Mouse (Mus musculus) liver, embryonic 14.5 days (tissue): ENCODE measurements around the gene Dapk1. TPM values are rescaled to one million over a fixed set of nuclear protein-coding genes. Genes with fewer than 3 reads are reported as not detected.

Experiments
- ATAC-seq: fragments of 200-750 bp; cut with Nextera tagmentation; 2 replicates; pipeline ENCODE4 v1.8.0; 2017; ENCODE audit warnings: moderate number of reproducible peaks, mild to moderate bottlenecking, moderate library complexity; ENCODE audit not compliant: insufficient read depth
- DNase-seq, 3 experiments: peaks; one replicate each; pipeline ENCODE4 v3.0.0-alpha.2; 2012 to 2013; ENCODE audit warnings: low read depth in 3 of 3, low spot score in 3 of 3
- H3K27ac ChIP-seq: fragments of 300-500 bp; sonication (generic); 2 replicates; pipeline ENCODE4 v1.5.1; 2014; ENCODE audit warnings: moderate library complexity, mild to moderate bottlenecking, control low read depth, inconsistent platforms
- H3K27me3 ChIP-seq: fragments of 300-500 bp; sonication (generic); 2 replicates; pipeline ENCODE4 v1.6.1; 2014; ENCODE audit warnings: mild to moderate bottlenecking, low read length, moderate library complexity; ENCODE audit not compliant: control insufficient read depth, insufficient read depth
- H3K36me3 ChIP-seq: fragments of 300-500 bp; sonication (generic); replicated peaks from 2 replicates; pipeline ENCODE4 v1.6.1; 2014; ENCODE audit warnings: low read depth; ENCODE audit not compliant: control insufficient read depth, insufficient read depth
- H3K4me1 ChIP-seq, 2 experiments: fragments of 200-500 bp in 1 of 2; fragments of 300-500 bp in 1 of 2; sonication (generic) in 1 of 2; replicated peaks; 2 replicates each; pipeline ENCODE4 v1.6.1; 2012 to 2014; ENCODE audit warnings: antibody characterized with exemption in 1 of 2, inconsistent platforms in 1 of 2, low read length in 1 of 2; ENCODE audit not compliant: control insufficient read depth in 2 of 2, insufficient read depth in 2 of 2
- H3K4me2 ChIP-seq: fragments of 300-500 bp; sonication (generic); 2 replicates; pipeline ENCODE4 v1.6.1; 2014; ENCODE audit warnings: low read depth, mild to moderate bottlenecking, control low read depth, moderate library complexity
- H3K4me3 ChIP-seq, 2 experiments: fragments of 200-500 bp in 1 of 2; fragments of 300-500 bp in 1 of 2; sonication (generic) in 1 of 2; 2 replicates each; pipeline ENCODE4 v1.5.1; 2012 to 2014; ENCODE audit warnings: low read depth in 2 of 2, low read length in 2 of 2, mild to moderate bottlenecking in 2 of 2, control low read depth in 1 of 2, inconsistent platforms in 1 of 2, moderate library complexity in 1 of 2; ENCODE audit not compliant: insufficient read depth in 1 of 2
- H3K9ac ChIP-seq: fragments of 300-500 bp; sonication (generic); replicated peaks from 2 replicates; pipeline ENCODE4 v1.6.1; 2014; ENCODE audit warnings: mild to moderate bottlenecking, control low read depth, moderate library complexity
- H3K9me3 ChIP-seq: fragments of 300-500 bp; sonication (generic); 2 replicates; pipeline ENCODE4 v1.6.1; 2016; ENCODE audit warnings: low read length, mixed read lengths; ENCODE audit not compliant: control insufficient read depth
- CTCF ChIP-seq: IDR thresholded peaks from 2 replicates; pipeline ENCODE4 v1.5.1; 2016; ENCODE audit warnings: antibody characterized with exemption, low read depth, control low read depth
- EP300 ChIP-seq: IDR thresholded peaks from 2 replicates; pipeline ENCODE4 v1.6.1; 2016; ENCODE audit warnings: antibody characterized with exemption, low read depth
- WGBS: fragments of 180-500 bp; shearing (Covaris S2); extraction: QIAGEN DNeasy Blood & Tissue Kit; methylation state at CpG from one replicate; pipeline ENCODE4 v1.1.7; 2014; ENCODE audit not compliant: insufficient replicate concordance; 5-methylcytosine and 5-hydroxymethylcytosine counted together
- polyA plus RNA-seq, 2 experiments: library from polyadenylated mRNA; depleted of rRNA in 1 of 2; stranded (reverse) in 1 of 2; unstranded in 1 of 2; fragments of >200 nt; fragmentation: Nextera tagmentation in 1 of 2; extraction: Ambion mirVana in 1 of 2; gene quantifications; 2 replicates each; pipeline versions ENCODE4 v1.2.1 to v1.2.3; 2012 to 2014

The Dapk1 gene
- polyA plus RNA-seq, 2 experiments, result 4.8 to 7.1 TPM

DNA sequence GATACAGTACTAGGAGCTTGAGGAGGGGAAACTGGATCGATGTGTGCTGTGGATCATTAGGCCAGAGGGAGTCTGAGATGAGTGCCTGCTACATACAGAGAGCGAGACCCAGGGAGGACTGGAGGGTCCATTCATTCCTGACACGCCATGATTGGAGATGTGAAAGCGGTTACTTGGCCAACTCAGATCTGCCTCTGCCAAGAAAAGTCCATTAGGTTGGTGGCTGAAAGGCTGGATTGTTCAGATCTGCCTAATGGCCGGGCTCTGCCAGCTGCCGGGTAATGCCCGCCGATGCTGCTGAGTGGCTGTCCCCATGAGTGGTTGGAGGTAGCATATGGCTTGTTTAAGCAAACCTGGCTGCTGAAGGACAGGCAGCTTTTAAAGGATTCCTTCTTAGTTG is 12.4 kb downstream of the Dapk1 start:
- Histone ChIP-seq H3K36me3 (no peaks in the 10 kb centered on the region), H3K4me2 (no peak overlapping the region), H3K9ac (no peak overlapping the region), H3K9me3 (no peaks in the 10 kb centered on the region), H3K4me3 (no peak overlapping the region), H3K4me1 (peaks cover 11 to 28% of the 10 kb centered on the region in 2 experiments), H3K27ac (no peak overlapping the region), H3K27me3 (no peaks in the 10 kb centered on the region)
- DNase-seq, result no peak
- WGBS, result 79% methylated on average over 8 of the region's 8 CpGs
- no peak for ATAC-seq
- TF ChIP-seq CTCF (no peak), EP300 (no peak)

GRCm38 (mm10) chr13:60615057-60615650 is 13.4 kb downstream of the Dapk1 start:
- no peak overlapping the region for H3K9ac ChIP-seq
- no peak for DNase-seq
- no peak overlapping the region for H3K27ac ChIP-seq
- no peaks in the 10 kb centered on the region for H3K36me3 ChIP-seq
- WGBS, result 43% methylated on average over 15 of the region's 15 CpGs
- no peak for ATAC-seq
- H3K4me3 ChIP-seq, result no peak overlapping the region
- H3K27me3 ChIP-seq, result no peaks in the 10 kb centered on the region
- H3K4me1 ChIP-seq, result peaks cover 17 to 32% of the 10 kb centered on the region in 2 experiments
- no peaks in the 10 kb centered on the region for H3K9me3 ChIP-seq
- H3K4me2 ChIP-seq, result no peak overlapping the region
- TF ChIP-seq EP300 (no peak), CTCF (no peak)

DNA sequence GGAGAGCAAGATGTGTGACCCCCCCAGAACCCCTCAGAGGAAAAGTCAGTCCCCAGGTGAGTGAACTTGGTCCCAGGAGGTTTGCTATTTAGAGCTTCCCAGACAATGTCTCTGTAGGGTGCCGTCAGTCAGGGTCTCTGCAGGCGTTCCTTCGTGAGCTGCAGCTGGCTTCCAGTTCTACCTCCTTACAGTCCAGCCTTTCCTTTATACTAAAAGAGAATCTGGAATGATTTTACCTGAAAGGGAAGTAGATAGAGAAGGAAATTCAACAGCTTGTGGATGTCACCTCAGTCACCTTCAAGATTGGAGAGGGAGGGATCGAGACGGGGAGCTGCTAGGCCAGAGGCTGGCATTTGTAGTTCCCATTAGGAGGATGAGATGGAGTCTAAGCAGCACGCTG is 14.3 kb downstream of the Dapk1 start:
- Histone ChIP-seq H3K27ac (no peak overlapping the region), H3K27me3 (no peaks in the 10 kb centered on the region), H3K9me3 (no peaks in the 10 kb centered on the region), H3K4me1 (peaks cover 17 to 30% of the 10 kb centered on the region in 2 experiments), H3K9ac (no peak overlapping the region), H3K4me2 (no peak overlapping the region), H3K4me3 (no peak overlapping the region), H3K36me3 (no peaks in the 10 kb centered on the region)
- WGBS, result 72% methylated on average over 6 of the region's 6 CpGs
- no peak for ATAC-seq
- no peak for DNase-seq
- TF ChIP-seq CTCF (no peak), EP300 (no peak)

GRCm38 (mm10) chr13:60618287-60618686 is 16.5 kb downstream of the Dapk1 start:
- no peak for TF ChIP-seq EP300
- TF ChIP-seq CTCF, result no peak
- H3K27me3 ChIP-seq, result no peaks in the 10 kb centered on the region
- WGBS, result 24% methylated on average over 9 of the region's 9 CpGs
- no peak overlapping the region for H3K4me3 ChIP-seq
- H3K36me3 ChIP-seq, result no peaks in the 10 kb centered on the region
- no peaks in the 10 kb centered on the region for H3K9me3 ChIP-seq
- no peak overlapping the region; the same call in 1 of the 2 replicates for H3K9ac ChIP-seq
- no peak overlapping the region for H3K27ac ChIP-seq
- H3K4me2 ChIP-seq, result peak overlapping the region; percentile 26; the same call in 1 of the 2 replicates
- no peak for DNase-seq
- ATAC-seq, result peak; percentile 54; the same call in 1 of the 2 replicates
- peaks cover 17 to 25% of the 10 kb centered on the region in 2 experiments for H3K4me1 ChIP-seq

DNA sequence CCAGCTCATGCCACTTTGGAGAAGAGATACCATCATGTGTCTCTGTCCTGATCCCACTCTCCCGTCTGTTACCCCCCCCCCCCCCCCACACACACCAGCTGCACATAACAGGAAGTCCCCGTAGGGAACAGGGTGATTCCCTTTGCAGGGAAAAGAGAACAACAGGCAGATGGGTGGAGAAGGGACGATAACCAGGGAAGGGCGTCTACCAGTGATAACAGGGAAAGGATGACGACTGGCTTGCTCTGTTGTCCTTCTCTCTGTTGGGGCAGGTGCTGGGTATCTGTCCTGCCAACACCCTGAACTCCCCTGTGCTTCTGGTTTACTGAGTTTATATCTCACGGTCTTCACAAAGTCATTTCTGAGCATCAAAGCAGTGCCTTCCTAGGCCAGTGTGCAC is 18.0 kb downstream of the Dapk1 start:
- Histone ChIP-seq H3K36me3 (no peaks in the 10 kb centered on the region), H3K27ac (no peak overlapping the region), H3K4me3 (no peak overlapping the region), H3K4me2 (peak overlapping the region; percentile 15), H3K27me3 (no peaks in the 10 kb centered on the region), H3K9me3 (no peaks in the 10 kb centered on the region), H3K9ac (no peak overlapping the region), H3K4me1 (peaks cover 17 to 25% of the 10 kb centered on the region in 2 experiments)
- TF ChIP-seq EP300 (peak; percentile 43; the same call in 1 of the 2 replicates), CTCF (no peak)
- 8% methylated on average over 6 of the region's 6 CpGs for WGBS
- DNase-seq (peak in 2 of 3 experiments; percentile 24 to 47), ATAC-seq (peak; percentile 80)
